Mouse (Mus musculus) ES-Bruce4 (cell line): ENCODE measurements around the gene Mmadhc. TPM values are rescaled to one million over a fixed set of nuclear protein-coding genes. Genes with fewer than 3 reads are reported as not detected.

Source experiments
- H3K27ac ChIP-seq: 2 replicates; pipeline ENCODE4 v1.5.1; 2012; ENCODE audit warnings: low read length, inconsistent platforms; ENCODE audit not compliant: insufficient read depth
- H3K27me3 ChIP-seq: 2 replicates; pipeline ENCODE4 v1.6.1; 2012; ENCODE audit warnings: mild to moderate bottlenecking, low read length, inconsistent platforms; ENCODE audit not compliant: control insufficient read depth, poor library complexity, insufficient read depth, severe bottlenecking
- H3K36me3 ChIP-seq: 2 replicates; pipeline ENCODE4 v1.6.1; 2012; ENCODE audit warnings: inconsistent platforms, mild to moderate bottlenecking, low read length, moderate library complexity; ENCODE audit not compliant: control insufficient read depth, poor library complexity, insufficient read depth, severe bottlenecking
- H3K4me1 ChIP-seq: one replicate; pipeline ENCODE4 v1.8.1; 2011; ENCODE audit warnings: low read length; ENCODE audit not compliant: control insufficient read depth, insufficient read depth
- H3K4me3 ChIP-seq: 2 replicates; pipeline ENCODE4 v1.5.1; 2011; ENCODE audit warnings: low read depth, mild to moderate bottlenecking, low read length
- H3K9ac ChIP-seq: 2 replicates; pipeline ENCODE4 v1.6.1; 2012; ENCODE audit warnings: low read depth, mild to moderate bottlenecking, inconsistent platforms; ENCODE audit not compliant: poor library complexity, severe bottlenecking
- H3K9me3 ChIP-seq: replicated peaks from 2 replicates; pipeline ENCODE4 v1.6.1; 2012; ENCODE audit warnings: mild to moderate bottlenecking, low read length, inconsistent platforms; ENCODE audit not compliant: control insufficient read depth, poor library complexity, insufficient read depth, severe bottlenecking
- CTCF ChIP-seq: IDR thresholded peaks from one replicate; pipeline ENCODE4 v1.8.1; 2011; ENCODE audit warnings: low read depth, low read length
- EP300 ChIP-seq: IDR thresholded peaks from 2 replicates; pipeline ENCODE4 v1.6.1; 2011; ENCODE audit warnings: low read depth, low read length; ENCODE audit not compliant: insufficient read depth
- POLR2A ChIP-seq: IDR thresholded peaks from one replicate; pipeline ENCODE4 v1.8.1; 2011; ENCODE audit warnings: low read length; ENCODE audit not compliant: insufficient read depth
- polyA plus RNA-seq: library from polyadenylated mRNA; stranded (reverse); fragments of >200 nt; gene quantifications from 2 replicates; pipeline ENCODE4 v1.2.4, GENCODE M21; 2011; ENCODE audit warnings: low read depth; ENCODE audit not compliant: missing spikeins, insufficient read depth, insufficient read length

Mmadhc gene
- polyA plus RNA-seq, 1 experiment = 89.8 TPM

DNA sequence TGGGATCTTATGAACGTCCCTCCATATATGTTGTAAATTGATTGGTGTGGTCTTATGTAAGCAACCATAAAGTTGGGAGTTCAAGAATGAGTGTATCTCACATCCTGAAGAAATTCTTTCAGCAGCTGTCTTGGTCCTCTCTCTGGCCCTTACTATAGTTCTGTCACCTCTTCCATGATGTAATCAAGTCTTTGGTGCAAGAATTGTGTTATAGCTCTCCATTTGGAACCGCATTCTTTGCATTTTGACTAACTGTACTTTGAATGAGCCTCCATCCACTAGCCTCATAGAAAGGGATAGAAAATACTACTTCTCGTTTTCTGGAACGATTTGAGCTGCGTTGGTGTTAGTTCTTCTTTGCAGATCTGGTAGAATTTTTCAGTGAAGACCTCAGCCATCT is 41.6 kb downstream of the Mmadhc start:
- Histone ChIP-seq H3K4me3 (no peak overlapping the region), H3K4me1 (no peaks in the 10 kb centered on the region), H3K9me3 (no peaks in the 10 kb centered on the region), H3K9ac (no peak overlapping the region), H3K36me3 (no peaks in the 10 kb centered on the region), H3K27ac (no peak overlapping the region), H3K27me3 (no peaks in the 10 kb centered on the region)
- TF ChIP-seq CTCF = no peak
- no peak for TF ChIP-seq POLR2A

DNA sequence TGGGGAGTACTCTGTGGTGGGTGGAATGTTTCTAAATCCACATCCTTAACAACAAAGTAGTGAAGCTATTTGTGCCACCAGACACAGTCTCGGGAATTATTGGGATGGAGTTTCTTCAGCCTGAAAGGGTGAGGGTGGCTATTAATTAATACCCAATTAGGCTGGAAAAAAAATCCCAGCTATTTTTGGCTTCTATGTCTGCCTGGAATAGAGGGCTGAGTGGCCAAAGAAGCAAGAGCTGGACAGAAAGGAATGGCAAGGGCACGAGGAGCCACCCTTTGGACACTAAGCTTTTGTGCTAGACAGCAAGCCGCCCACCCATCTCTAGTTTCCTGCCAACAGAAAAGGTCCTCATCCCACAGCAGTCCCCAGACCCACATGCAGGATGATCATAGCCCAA is 48.0 kb downstream of the Mmadhc start:
- TF ChIP-seq CTCF (no peak), POLR2A (no peak), EP300 (no peak)

DNA sequence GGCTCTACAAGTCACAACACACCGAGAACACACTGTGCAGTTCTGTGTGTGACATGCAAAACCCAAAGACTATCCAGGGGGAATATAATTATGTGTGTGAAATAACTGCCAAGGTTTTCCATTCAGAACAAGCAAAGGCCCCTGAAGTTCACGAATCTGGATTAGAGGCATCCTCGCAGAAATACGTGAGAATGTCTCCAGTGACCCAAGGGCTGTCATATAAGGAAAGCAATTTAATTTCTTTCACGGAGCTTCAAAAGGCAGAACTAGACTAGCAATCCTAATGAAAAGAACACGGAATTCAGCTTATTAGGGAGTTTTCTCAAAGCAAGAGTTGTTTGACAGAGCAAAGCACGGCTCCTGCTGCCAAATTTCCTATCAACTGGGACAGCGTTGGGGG is 63.1 kb downstream of the Mmadhc start:
- TF ChIP-seq POLR2A = no peak
- TF ChIP-seq CTCF = no peak
- no peak for TF ChIP-seq EP300
- Histone ChIP-seq H3K9ac (no peak overlapping the region), H3K9me3 (no peaks in the 10 kb centered on the region), H3K27me3 (no peaks in the 10 kb centered on the region; the same call in 1 of the 2 replicates), H3K36me3 (no peaks in the 10 kb centered on the region), H3K27ac (no peak overlapping the region), H3K4me3 (no peak overlapping the region), H3K4me1 (no peaks in the 10 kb centered on the region)

More for the DNA sequence above, 48.0 kb downstream of the Mmadhc start:
- no peak overlapping the region for H3K4me3 ChIP-seq
- no peaks in the 10 kb centered on the region for H3K9me3 ChIP-seq
- no peaks in the 10 kb centered on the region for H3K36me3 ChIP-seq
- H3K27me3 ChIP-seq = no peaks in the 10 kb centered on the region
- H3K9ac ChIP-seq = no peak overlapping the region
- no peaks in the 10 kb centered on the region for H3K4me1 ChIP-seq
- no peak overlapping the region for H3K27ac ChIP-seq

Other genes with a start within 250 kb of the Mmadhc start
- gene Lypd6, start 230.4 kb downstream of the Mmadhc start, polyA plus RNA-seq = 8.6 and 9.0 TPM in 2 replicates